Mouse (Mus musculus) kidney, postnatal 0 days (tissue): ENCODE results near the gene Fam168b. TPM values are rescaled to one million over a fixed set of nuclear protein-coding genes. Genes with fewer than 3 reads are reported as not detected.

Source experiments
- ATAC-seq: fragments of 200-750 bp; cut with Nextera tagmentation; replicated peaks from 2 replicates; pipeline ENCODE4 v1.8.0; 2017; ENCODE audit warnings: low read depth, moderate number of reproducible peaks, moderate TSS enrichment, moderate library complexity; ENCODE audit not compliant: low FRiP score
- DNase-seq: peaks from one replicate; pipeline ENCODE4 v3.0.0-alpha.2; 2016; ENCODE audit warnings: low spot score
- H3K27ac ChIP-seq: fragments of 300-500 bp; sonication (generic); 2 replicates; pipeline ENCODE4 v1.5.1; 2014; ENCODE audit warnings: mild to moderate bottlenecking
- H3K27me3 ChIP-seq: fragments of 300-500 bp; sonication (generic); 2 replicates; pipeline ENCODE4 v1.6.1; 2014; ENCODE audit warnings: low read length, mixed read lengths; ENCODE audit not compliant: insufficient read depth
- H3K36me3 ChIP-seq: fragments of 300-500 bp; sonication (generic); 2 replicates; pipeline ENCODE4 v1.6.1; 2014; ENCODE audit warnings: low read length, mixed read lengths; ENCODE audit not compliant: insufficient read depth
- H3K4me1 ChIP-seq: fragments of 300-500 bp; sonication (generic); replicated peaks from 2 replicates; pipeline ENCODE4 v1.6.1; 2014; ENCODE audit warnings: antibody characterized with exemption, low read length, mixed read lengths; ENCODE audit not compliant: insufficient read depth
- H3K4me2 ChIP-seq: fragments of 300-500 bp; sonication (generic); 2 replicates; pipeline ENCODE4 v1.6.1; 2014; ENCODE audit warnings: mild to moderate bottlenecking, low read length, moderate library complexity, mixed read lengths
- H3K4me3 ChIP-seq: fragments of 300-500 bp; sonication (generic); replicated peaks from 2 replicates; pipeline ENCODE4 v1.5.1; 2014; ENCODE audit warnings: low read depth, low read length
- H3K9ac ChIP-seq: fragments of 300-500 bp; sonication (generic); 2 replicates; pipeline ENCODE4 v1.6.1; 2014; ENCODE audit warnings: low read depth, low read length
- H3K9me3 ChIP-seq: fragments of 300-500 bp; sonication (generic); replicated peaks from 2 replicates; pipeline ENCODE4 v1.6.1; 2016; ENCODE audit warnings: low read length, inconsistent platforms, mixed read lengths
- CTCF ChIP-seq: IDR thresholded peaks from 2 replicates; pipeline ENCODE4 v1.5.1; 2016; ENCODE audit warnings: antibody characterized with exemption, low read depth, mild to moderate bottlenecking, moderate library complexity
- WGBS: fragments of 180-500 bp; shearing (Covaris S2); extraction: QIAGEN DNeasy Blood & Tissue Kit; methylation state at CpG from one replicate; pipeline ENCODE4 v1.1.7; 2014; 5-methylcytosine and 5-hydroxymethylcytosine counted together
- polyA plus RNA-seq: library from polyadenylated mRNA; unstranded; fragments of >200 nt; fragmentation: Nextera tagmentation; extraction: Ambion mirVana; gene quantifications from 2 replicates; pipeline ENCODE4 v1.2.1, GENCODE M21; 2015

The Fam168b gene
- polyA plus RNA-seq, 1 experiment from 2014 or later = 47.2 TPM

- H3K27ac ChIP-seq = no peak overlapping the region
- no peaks in the 10 kb centered on the region for H3K4me1 ChIP-seq
- H3K36me3 ChIP-seq = peaks cover 61% of the 10 kb centered on the region
- no peak for DNase-seq
- 84% methylated on average over 13 of the region's 13 CpGs for WGBS
- no peak overlapping the region for H3K4me2 ChIP-seq
- no peak overlapping the region for H3K4me3 ChIP-seq
- peak; percentile 29; the same call in 1 of the 2 replicates for TF ChIP-seq CTCF
- no peaks in the 10 kb centered on the region for H3K9me3 ChIP-seq
- H3K9ac ChIP-seq = no peak overlapping the region
- no peak; the same call in 1 of the 2 replicates for ATAC-seq
- H3K27me3 ChIP-seq = no peaks in the 10 kb centered on the region
These were observed 30.2 kb downstream of the Fam168b start for GRCm38 (mm10) chr1:34812407-34813247.

- Histone ChIP-seq H3K4me1 (no peaks in the 10 kb centered on the region), H3K36me3 (peaks cover 51% of the 10 kb centered on the region), H3K27ac (no peak overlapping the region), H3K9me3 (no peaks in the 10 kb centered on the region), H3K27me3 (no peaks in the 10 kb centered on the region), H3K4me2 (no peak overlapping the region), H3K4me3 (no peak overlapping the region), H3K9ac (no peak overlapping the region)
- DNase-seq = peak; percentile 31
- no peak for TF ChIP-seq CTCF
- 58% methylated on average over 6 of the region's 6 CpGs for WGBS
- no peak for ATAC-seq
These were observed 31.3 kb downstream of the Fam168b start for GRCm38 (mm10) chr1:34811581-34811980.

- H3K36me3 ChIP-seq = peaks cover 46% of the 10 kb centered on the region
- no peak overlapping the region for H3K9ac ChIP-seq
- no peaks in the 10 kb centered on the region for H3K4me1 ChIP-seq
- no peak overlapping the region for H3K4me2 ChIP-seq
- no peak for TF ChIP-seq CTCF
- ATAC-seq (no peak), DNase-seq (no peak)
- H3K4me3 ChIP-seq = no peak overlapping the region
- WGBS = 62% methylated on average over 6 of the region's 6 CpGs
- no peaks in the 10 kb centered on the region for H3K27me3 ChIP-seq
- H3K9me3 ChIP-seq = no peaks in the 10 kb centered on the region
- no peak overlapping the region for H3K27ac ChIP-seq
These were observed 31.8 kb downstream of the Fam168b start for GRCm38 (mm10) chr1:34811035-34811434.

- Histone ChIP-seq H3K4me2 (no peak overlapping the region), H3K4me3 (no peak overlapping the region)
- WGBS = 88% methylated on average over 11 of the region's 11 CpGs
These were observed 32.6 kb downstream of the Fam168b start for GRCm38 (mm10) chr1:34810293-34810692.

GRCm38 (mm10) chr1:34808445-34808844, 34.4 kb downstream of the Fam168b start:
- ATAC-seq (no peak), DNase-seq (no peak)
- no peak overlapping the region for H3K4me3 ChIP-seq

More at GRCm38 (mm10) chr1:34810293-34810692, 32.6 kb downstream of the Fam168b start:
- no peaks in the 10 kb centered on the region for H3K27me3 ChIP-seq
- no peak for DNase-seq
- H3K27ac ChIP-seq = no peak overlapping the region
- H3K4me1 ChIP-seq = no peaks in the 10 kb centered on the region
- no peaks in the 10 kb centered on the region for H3K9me3 ChIP-seq
- H3K9ac ChIP-seq = no peak overlapping the region
- peaks cover 42% of the 10 kb centered on the region for H3K36me3 ChIP-seq
- no peak for ATAC-seq
- no peak for TF ChIP-seq CTCF

GRCm38 (mm10) chr1:34805931-34806520, 36.8 kb downstream of the Fam168b start:
- no peak overlapping the region for H3K27ac ChIP-seq
- ATAC-seq = no peak
- H3K27me3 ChIP-seq = no peaks in the 10 kb centered on the region
- H3K9ac ChIP-seq = no peak overlapping the region
- H3K9me3 ChIP-seq = no peaks in the 10 kb centered on the region
- peaks cover 11% of the 10 kb centered on the region; the same call in 1 of the 2 replicates for H3K4me1 ChIP-seq
- no peak overlapping the region for H3K4me2 ChIP-seq
- no peak for TF ChIP-seq CTCF
- H3K36me3 ChIP-seq = peaks cover 5% of the 10 kb centered on the region; the same call in 1 of the 2 replicates
- H3K4me3 ChIP-seq = no peak overlapping the region
- WGBS = 32% methylated on average over 35 of the region's 35 CpGs
- DNase-seq = no peak

More at GRCm38 (mm10) chr1:34808445-34808844, 34.4 kb downstream of the Fam168b start:
- 84% methylated on average over 8 of the region's 8 CpGs for WGBS
- Histone ChIP-seq H3K36me3 (peaks cover 26% of the 10 kb centered on the region), H3K4me2 (no peak overlapping the region), H3K9me3 (no peaks in the 10 kb centered on the region), H3K4me1 (no peaks in the 10 kb centered on the region), H3K27me3 (no peaks in the 10 kb centered on the region), H3K27ac (no peak overlapping the region), H3K9ac (no peak overlapping the region)
- TF ChIP-seq CTCF = no peak
